Mouse (Mus musculus): Measurements from ENCODE around the gene Tmem98.

The Tmem98 gene

DNA sequence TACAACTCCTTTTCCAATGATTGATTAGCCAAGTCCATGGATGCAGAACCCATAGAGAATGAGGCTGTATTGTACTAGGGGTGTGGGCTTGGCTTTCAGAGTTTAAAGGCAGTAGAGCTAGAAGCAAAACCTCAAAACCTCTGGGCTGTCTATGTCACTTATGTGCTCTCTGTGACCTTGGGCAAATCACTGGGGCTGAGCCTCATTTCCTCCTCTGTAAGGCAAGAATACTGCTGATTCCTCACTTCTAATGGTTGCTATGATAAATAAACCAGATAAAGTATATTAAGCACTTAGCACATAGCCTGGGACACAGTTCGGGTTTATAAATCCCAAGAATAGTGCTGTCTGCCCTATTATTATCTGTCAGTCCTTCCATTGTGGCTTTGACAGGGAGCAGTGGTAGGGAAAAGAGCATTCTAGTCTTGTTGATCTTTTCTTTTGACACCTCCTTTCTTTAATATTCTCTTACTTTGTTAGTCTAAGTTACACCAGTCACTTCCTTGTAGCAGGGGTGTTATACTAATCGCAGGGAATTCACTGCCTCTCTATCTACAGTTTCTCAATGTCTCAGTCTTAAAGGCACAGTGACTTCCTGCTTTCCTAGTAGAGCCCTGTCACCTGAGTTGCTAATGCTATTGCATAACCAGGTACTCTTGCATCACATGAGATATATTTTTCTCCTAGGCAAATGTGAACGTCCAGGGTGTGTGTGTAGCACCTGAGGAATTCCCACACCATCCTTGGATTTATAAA, 18.1 kb upstream of the Tmem98 start:
- no peak for DNase-seq (ENCODE audit: low spot score)

- DNase-seq (ENCODE audit: low spot score) = no peak
Measured at GRCm38 (mm10) chr11:80793386-80793785, 16.6 kb upstream of the Tmem98 start.

- DNase-seq (ENCODE audit: low spot score) = no peak
Measured at GRCm38 (mm10) chr11:80794290-80794689, 15.7 kb upstream of the Tmem98 start.

DNA sequence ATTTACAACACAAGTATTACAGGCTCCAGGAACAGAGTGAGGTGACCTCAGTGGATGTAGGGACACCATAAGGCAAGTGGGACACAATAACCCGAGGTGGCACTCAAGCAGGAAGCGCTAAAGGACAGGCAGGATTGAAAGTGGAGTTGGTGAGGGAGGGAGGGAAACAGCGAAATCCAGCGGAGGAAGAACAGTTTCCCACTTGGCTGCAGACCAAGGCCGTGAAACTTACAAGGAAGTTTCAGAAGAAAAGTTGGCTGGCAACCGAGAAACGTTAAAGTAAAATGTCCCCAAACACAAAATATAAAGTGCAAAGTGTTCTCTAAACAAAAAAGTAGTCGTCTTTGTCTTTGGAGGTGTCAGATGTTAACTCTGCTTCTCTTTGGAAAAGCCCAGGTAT, 14.5 kb upstream of the Tmem98 start:
- no peak for DNase-seq (ENCODE audit: low spot score)

DNA sequence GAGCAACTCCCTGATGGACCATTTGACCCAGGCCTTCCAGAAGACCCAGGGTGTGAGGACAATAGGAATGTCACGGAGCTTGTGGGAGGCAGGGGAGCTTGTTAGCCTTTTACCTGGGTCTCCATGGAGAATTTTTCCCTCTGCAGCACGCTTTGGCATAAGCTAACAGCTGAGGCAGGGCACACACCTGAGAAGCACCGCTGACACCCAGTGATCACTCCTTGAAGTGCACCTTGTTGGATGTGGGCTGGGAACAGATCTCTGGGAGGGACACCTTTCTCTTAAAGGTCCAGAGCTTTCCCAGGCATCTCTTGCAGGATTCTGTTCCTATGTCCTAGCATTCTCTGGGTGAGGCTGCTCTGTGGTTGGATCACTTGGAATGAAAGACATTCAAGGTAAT, 10.0 kb upstream of the Tmem98 start:
- DNase-seq (ENCODE audit: low spot score) = no peak

DNA sequence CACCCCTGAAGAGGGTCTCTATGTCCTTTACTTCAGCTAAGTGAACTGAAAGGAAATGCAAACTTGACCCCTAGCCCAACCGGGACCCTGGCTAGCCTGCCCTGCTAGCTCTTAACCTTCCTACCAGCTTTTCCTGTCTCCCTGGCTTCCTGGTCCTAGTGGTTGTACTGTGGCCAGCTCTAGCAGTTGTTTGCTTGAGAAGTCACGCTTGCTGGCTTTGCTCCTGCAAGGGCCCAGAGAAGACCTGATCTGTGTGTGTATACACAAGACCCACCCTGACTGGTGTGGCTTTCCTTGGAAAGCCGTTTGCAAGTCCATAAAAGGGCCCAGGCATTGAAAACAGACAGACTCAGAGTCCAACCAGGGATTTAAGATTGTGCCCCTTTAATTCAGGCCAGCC, 7.3 kb upstream of the Tmem98 start:
- DNase-seq (ENCODE audit: low spot score) = peak; percentile 10

DNA sequence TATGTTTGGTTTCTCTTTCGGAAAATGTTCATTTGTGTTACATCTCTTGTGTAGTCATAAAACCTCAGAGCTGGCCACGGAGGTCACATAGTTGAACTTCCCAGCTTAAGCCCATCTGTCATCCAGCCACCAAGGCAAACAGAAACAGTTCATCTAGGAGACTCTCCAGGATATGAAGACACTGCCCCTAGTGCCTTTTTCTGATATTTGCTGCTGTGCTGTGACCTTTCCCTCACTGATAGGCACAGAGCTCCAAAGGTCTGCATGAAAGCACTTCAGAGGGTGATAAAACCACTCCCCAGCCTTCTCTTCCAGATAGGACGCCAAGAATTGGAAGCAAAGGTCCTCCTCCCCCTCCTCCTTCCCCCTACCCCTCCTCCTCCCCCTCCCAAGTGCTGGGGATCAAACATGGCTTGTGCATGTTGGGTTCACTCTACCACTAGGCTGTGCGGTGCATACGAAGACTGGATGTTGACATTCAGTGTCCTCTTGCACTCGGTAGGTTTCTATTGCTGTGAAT, 1.4 kb upstream of the Tmem98 start:
- DNase-seq (ENCODE audit: low spot score) = peak; percentile 35

- peak; percentile 65 for DNase-seq (ENCODE audit: low spot score)
Measured at GRCm38 (mm10) chr11:80809666-80809992, 346 bp upstream of the Tmem98 start.

DNA sequence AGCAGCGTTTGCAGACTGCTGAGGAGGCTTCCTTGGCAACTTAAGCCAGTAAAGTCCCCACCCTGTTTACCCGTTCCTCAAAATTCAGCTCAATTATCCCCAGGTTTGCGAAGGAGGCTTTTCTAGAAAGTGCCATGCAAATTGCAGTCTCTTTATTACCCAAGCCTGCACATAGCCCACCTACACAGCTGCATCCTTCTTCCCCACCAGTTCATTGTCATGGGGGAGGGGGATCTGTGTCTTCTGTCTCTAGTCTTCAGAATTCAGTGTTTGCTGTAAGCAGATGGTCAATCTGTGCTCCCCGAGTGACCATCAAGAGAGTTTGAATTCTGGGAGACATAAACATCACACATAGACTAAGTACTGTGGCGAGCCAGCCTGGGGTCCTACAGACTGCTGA, 1.2 kb downstream of the Tmem98 start:
- DNase-seq (ENCODE audit: low spot score) = peak; percentile 19

DNA sequence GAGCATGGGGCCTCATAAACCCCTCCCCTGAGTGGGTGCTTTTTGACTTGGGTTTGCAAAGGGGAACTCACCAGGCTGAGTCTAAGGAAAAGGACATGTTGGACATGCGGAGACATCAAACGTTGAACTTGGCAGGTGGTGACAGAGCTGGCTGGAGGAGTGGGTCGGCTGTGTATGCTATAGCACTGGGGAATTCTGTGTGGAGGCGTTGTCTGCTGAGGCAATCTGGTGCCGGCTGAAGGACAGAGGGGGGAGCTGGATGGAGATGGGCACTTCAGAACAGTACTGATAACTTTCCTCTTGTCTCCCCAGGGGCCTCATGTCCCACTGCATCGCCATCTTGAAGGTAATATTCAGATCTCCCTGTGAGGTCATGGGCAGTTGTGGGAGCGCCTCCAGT, 5.4 kb downstream of the Tmem98 start:
- no peak for DNase-seq (ENCODE audit: low spot score)

GRCm38 (mm10) chr11:80818060-80818697, 8.2 kb downstream of the Tmem98 start:
- DNase-seq (ENCODE audit: low spot score) = peak; percentile 93

GRCm38 (mm10) chr11:80820085-80820484, 10.1 kb downstream of the Tmem98 start:
- no peak for DNase-seq (ENCODE audit: low spot score)

DNA sequence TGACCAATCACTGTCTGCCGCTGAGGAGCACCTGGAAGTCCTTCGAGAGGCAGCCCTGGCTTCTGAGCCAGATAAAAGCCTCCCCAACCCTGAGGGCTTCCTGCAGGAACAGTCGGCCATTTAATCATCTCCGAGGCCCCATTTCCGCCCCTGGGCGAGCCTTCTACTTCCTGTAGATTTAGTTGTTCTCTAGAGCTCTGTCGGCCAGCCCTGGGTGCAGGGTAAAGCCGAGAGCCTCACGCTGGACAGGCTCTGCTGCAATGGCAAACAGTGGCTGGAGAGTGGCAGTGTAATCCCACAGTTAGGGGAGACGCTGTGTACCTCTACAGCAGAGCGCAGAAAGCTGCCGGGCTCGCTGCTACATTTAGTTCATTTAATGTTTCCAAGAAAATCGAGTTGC, 11.3 kb downstream of the Tmem98 start:
- DNase-seq (ENCODE audit: low spot score) = peak; percentile 43

DNA sequence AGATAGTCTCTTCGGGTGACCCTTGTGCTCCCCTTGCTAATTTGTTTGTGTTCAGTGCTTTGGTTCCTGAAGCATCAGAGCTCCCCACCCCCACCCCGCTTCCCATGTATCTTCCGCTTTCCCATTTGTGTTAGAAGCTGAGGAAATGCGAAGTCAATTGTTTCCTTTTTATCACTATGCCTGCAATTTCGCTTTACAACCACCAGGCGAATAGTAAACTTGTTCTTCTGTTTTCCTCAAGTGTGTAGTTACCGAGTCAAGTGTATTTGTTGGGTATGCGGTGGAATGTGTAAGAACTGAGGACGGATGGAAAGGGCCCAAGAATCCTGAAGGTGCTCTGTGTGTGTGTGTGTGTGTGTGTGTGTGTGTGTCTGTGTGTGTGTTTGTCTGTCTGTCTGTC, 11.8 kb downstream of the Tmem98 start:
- DNase-seq (ENCODE audit: low spot score) = no peak

- no peak for DNase-seq (ENCODE audit: low spot score)
Measured at GRCm38 (mm10) chr11:80835395-80835794, 25.4 kb downstream of the Tmem98 start.

DNA sequence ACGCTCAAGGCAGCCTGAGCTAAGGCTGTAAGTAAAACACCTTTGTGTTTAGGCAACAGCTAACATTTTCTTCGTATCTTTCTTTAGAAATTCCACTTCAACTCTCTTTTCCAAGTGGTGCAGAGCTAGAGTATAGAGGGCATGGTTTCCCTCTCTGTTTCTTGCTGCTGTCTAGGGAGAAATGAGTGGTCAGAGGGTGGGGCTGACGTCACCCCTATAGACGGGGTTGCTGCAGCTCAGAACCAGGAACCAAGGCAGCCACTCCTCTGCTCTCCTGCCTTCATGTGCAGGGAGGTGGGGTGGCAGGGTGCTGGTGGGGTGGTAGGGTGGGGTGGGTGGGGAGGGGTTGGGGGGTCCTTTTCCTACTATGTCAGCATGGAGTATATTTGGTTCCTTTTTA, 25.9 kb downstream of the Tmem98 start:
- no peak for DNase-seq (ENCODE audit: low spot score)

DNA sequence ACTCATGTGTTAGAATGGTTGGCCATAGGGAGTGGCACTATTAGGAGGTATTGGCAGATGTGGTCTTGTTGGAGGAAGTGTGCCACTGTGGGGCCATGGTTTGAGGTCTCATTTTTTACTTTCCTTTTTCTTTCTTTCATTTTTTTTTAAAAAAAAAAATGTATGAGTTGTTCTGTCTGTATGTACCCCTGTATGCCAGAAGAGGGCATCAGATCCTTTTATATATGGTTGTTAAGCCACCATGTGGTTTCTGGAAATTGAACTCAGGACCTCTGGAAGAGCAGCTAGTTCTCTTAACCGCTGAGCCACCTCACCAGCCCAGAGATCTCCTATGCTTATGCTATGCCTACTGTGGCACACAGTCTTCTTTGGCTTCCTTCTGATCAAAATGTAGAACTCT, 28.7 kb downstream of the Tmem98 start:
- DNase-seq (ENCODE audit: low spot score) = no peak

GRCm38 (mm10) chr11:80843435-80843834, 33.5 kb downstream of the Tmem98 start:
- no peak for DNase-seq (ENCODE audit: low spot score)

DNA sequence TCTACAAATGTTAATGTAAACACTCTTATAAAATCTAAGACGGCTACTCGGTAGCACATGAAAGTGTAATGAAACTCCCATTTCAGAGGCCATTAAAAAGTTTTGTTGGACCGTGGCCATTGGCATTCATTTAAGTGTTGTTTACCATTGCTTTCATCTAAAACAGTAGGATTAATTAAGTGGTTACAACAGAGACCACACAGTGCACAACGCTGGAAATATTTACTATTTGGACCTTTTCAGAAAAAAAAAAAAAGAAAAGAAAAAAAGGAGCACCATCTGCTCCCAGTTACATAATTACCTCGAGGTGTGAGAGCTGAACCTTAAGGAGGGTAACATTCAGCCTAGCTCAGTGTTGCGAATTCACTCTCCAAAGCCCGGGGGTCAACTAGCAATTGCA, 35.5 kb downstream of the Tmem98 start:
- DNase-seq (ENCODE audit: low spot score) = no peak

GRCm38 (mm10) chr11:80846115-80846514, 36.1 kb downstream of the Tmem98 start:
- DNase-seq (ENCODE audit: low spot score) = no peak

GRCm38 (mm10) chr11:80848131-80848530, 38.2 kb downstream of the Tmem98 start:
- peak; percentile 54 for DNase-seq (ENCODE audit: low spot score)

GRCm38 (mm10) chr11:80851859-80852258, 41.9 kb downstream of the Tmem98 start:
- peak; percentile 75 for DNase-seq (ENCODE audit: low spot score)

- no peak for DNase-seq (ENCODE audit: low spot score)
Measured at GRCm38 (mm10) chr11:80853014-80853413, 43.0 kb downstream of the Tmem98 start.

DNA sequence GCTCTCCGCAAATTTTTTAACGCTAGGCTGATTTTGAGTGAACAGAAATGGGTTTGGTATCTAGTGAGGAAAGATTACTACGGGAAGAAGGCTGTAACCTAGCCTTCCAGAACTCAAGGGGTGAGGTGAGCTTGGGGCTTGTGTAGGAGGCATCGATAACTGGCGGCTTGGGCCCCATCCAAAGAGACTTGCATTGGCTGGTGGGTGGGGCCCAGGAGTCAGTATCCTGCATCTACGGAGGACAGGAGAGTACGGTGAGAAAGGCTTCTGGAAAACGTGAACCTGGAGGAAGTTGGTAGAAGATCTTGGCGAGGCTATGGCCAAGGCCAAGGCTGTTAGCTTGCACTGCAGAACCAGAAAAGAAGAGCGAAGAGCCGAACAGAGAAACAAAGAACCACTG, 44.5 kb downstream of the Tmem98 start:
- DNase-seq (ENCODE audit: low spot score) = no peak

Measured in embryo, embryonic 10 days (tissue).